Mouse (Mus musculus): ENCODE results near the gene 4931406P16Rik.
A peak's percentile ranks its signal among the peaks of the same experiment; 100 is the strongest.

Gene 4931406P16Rik

GRCm38 (mm10) chr7:34309186-34309764 lies 4.1 kb downstream of the 4931406P16Rik start:
- no peak for DNase-seq (ENCODE audit: low spot score)

- DNase-seq (ENCODE audit: low spot score) = no peak
These were observed 4.8 kb downstream of the 4931406P16Rik start for GRCm38 (mm10) chr7:34308586-34308985.

- DNase-seq (ENCODE audit: low spot score) = peak; percentile 30
These were observed 7.9 kb downstream of the 4931406P16Rik start for GRCm38 (mm10) chr7:34305454-34305853.

GRCm38 (mm10) chr7:34302651-34303050 lies 10.7 kb downstream of the 4931406P16Rik start:
- no peak for DNase-seq (ENCODE audit: low spot score)

DNA sequence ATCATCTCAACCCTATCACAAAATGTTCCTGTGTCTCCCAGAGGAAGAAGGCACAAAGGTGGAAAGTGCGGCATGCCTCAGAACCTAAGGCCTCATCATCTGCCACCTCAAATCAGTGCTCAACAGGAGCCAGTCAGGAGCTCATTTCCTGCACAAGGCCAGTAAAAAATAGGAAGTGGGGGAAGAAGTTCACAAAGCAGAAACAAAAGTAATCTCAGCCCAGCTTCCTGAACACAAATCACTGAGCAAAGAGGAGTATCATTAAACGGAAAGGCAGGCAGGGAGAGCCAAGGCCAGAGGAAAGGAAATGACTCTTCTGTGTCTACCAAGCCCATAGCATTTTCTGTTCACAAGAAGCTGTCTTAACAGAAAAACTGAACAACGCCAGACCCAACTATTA lies 11.4 kb downstream of the 4931406P16Rik start:
- no peak for DNase-seq (ENCODE audit: low spot score)

DNA sequence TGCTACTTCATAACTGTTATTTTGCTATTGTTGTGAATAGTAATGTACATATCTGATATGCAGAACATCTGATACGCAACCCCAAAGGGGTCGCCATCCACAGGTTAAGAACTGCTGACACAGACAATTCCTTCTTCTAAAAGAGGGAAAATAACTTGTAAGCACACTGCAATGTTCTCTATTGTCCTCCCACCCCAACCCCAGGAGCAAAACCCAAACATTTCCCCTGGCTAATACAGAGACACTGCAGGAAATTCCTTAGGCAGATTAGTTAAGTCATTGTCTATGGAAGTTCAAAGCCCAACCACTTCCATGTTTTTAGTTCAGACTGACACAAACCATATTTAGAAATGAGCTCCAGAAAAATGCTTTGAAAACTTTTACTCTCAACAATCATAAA lies 14.5 kb downstream of the 4931406P16Rik start:
- DNase-seq (ENCODE audit: low spot score) = no peak

- DNase-seq (ENCODE audit: low spot score) = no peak
These were observed 17.2 kb downstream of the 4931406P16Rik start for GRCm38 (mm10) chr7:34296124-34296523.

- no peak for DNase-seq (ENCODE audit: low spot score)
These were observed 20.7 kb downstream of the 4931406P16Rik start for GRCm38 (mm10) chr7:34292633-34293032.

DNA sequence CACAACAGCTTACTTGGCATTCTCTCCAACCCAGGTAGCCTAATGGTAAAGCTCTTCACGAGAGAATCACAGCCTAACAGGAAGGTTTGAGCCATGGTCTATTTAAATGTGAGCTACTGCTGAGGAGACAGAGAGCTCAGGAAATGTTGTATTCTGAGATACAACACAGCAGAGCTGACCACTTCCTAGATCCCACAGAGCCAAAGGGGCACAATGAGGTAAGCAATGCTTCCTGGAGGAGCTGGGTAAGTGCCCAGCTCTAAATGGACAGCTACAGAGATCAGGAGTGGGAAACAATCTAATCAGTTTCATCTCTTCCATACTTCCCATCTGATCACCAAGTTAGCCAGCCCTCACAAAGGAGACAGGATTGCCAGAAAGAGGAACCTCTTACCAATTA lies 22.1 kb downstream of the 4931406P16Rik start:
- DNase-seq (ENCODE audit: low spot score) = no peak

DNA sequence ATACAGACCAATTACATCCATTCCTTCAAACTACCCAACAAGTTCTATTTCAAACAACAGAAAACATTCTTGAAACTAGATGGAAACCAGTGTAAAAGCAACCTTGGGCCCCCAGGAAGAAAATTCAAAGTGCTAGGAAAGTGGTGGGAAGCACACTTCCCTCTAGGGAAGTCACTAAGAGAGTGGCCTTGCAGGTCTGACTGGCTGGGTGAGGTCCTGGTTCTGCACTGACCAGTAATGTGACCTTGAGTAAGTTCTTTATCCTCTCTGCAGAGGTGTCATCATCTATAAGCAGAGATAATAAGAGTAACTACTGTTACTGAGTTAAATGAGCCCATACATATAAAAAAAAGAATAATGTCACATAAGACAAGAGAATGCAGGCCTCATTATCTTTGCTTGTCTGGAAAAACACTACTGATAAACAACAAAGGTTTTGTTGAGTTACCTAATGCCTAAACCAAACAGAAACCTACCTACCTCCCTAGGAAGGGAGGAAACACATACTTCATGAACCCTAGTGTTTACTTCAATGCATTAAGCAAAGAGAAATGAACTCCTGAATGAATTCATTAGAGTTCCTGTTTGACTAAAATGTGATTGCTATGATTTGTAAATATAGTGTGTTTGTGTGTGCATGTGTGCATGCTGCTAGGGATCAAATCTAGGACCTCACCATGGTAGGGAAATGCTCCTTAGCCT lies 22.8 kb downstream of the 4931406P16Rik start:
- no peak for DNase-seq (ENCODE audit: low spot score)

DNA sequence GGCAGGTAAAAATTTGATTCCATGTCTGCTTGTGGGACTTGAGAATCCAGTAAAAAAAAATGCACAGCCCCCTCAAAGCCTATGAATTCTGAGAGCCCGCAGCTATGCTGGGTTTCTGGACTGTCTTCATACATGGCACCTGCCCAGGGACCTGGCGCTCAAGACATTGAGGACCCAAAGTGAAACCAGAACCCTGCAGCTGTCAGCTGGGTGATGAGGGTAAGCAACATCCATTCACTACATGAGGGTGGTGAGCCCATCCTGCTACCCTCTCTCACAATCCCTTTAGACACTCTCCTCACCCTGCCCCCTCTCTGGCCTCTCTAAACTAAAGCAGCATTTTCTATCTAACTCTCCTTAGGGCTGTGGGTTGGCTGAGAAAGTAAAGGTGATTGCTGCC lies 35.7 kb downstream of the 4931406P16Rik start:
- DNase-seq (ENCODE audit: low spot score) = no peak

DNA sequence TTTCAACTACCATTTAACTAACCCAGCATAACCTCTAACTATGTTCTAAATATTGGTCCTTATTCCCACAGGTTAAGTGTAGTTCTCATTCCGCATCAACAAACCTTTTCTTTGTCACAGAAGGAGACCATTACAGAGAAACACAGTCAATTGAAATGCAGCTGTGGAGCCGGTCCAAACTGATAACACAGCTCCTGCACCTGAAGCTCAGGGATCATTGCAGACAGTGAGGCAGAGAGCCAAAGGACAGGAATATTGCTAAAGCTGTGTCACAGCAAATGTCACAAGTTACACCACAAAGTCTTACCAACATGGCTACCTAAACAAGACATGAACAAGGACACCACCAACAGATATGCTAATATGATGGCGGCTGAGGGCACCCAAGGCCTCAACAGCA lies 37.3 kb downstream of the 4931406P16Rik start:
- DNase-seq (ENCODE audit: low spot score) = no peak

GRCm38 (mm10) chr7:34272465-34272864 lies 40.9 kb downstream of the 4931406P16Rik start:
- DNase-seq (ENCODE audit: low spot score) = no peak

DNA sequence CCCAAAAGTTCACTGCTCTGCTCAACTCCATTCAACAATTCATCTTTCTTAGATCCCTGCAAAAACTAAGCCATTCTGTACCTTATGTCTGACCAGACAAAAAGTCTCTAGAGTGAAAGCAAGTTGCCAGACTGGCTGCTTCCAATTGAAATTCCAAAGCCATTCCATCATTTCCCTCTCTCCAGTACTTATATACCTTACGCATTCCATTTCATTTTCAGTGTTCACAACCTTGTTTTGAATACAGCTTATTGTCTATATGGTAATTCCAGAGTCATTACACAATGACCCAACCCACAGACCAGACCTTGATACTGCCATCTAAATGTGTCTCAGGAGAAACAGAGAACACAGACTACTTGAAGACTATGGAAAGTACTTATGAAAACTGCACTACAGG lies 44.9 kb downstream of the 4931406P16Rik start:
- DNase-seq (ENCODE audit: low spot score) = no peak

DNA sequence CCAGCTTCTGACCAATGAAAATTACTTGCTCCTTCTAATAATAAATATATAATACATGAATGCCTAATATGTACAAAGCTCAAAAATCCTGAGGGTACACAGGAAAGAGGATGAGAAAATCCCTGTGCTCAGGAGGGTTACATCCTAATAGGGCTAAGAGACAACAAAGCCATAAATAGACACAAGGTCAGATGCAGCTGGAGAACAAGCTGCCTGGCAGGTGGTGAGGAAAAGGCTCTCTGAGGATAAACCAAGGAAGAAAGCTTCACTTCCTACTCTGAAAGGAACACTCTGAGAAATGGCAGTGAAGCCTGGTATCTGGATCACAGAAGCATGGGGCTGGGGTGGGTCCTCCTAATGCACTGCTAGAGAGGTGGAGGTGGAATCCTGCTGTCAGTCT lies 46.9 kb downstream of the 4931406P16Rik start:
- DNase-seq (ENCODE audit: low spot score) = no peak

- peak; percentile 87 for DNase-seq (ENCODE audit: low spot score)
These were observed 47.4 kb downstream of the 4931406P16Rik start for GRCm38 (mm10) chr7:34265876-34266346.

DNA sequence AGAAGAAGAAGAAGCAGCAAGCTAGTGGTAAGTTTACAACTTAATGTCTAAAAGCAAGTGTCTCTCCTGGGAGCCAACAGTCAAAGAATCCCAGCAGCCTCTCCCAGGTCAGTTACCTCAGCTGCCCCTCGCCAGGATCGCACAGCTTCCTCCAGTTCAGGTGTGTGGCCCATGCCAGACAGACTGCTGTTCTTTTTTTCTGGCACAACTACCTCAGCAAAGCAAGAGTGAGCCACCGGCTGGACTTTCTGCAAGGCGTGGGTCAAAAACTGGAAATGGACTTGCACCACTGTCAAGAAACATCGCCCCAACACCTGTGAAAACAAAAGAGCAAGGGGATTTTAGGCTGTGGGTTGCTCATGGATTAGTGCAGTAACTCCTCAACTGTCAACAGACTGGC lies 49.9 kb downstream of the 4931406P16Rik start:
- DNase-seq (ENCODE audit: low spot score) = no peak

GRCm38 (mm10) chr7:34258407-34258806 lies 54.9 kb downstream of the 4931406P16Rik start:
- no peak for DNase-seq (ENCODE audit: low spot score)

GRCm38 (mm10) chr7:34257279-34257678 lies 56.1 kb downstream of the 4931406P16Rik start:
- DNase-seq (ENCODE audit: low spot score) = no peak

- DNase-seq (ENCODE audit: low spot score) = no peak
These were observed 57.4 kb downstream of the 4931406P16Rik start for GRCm38 (mm10) chr7:34255916-34256315.

- DNase-seq (ENCODE audit: low spot score) = no peak
These were observed 58.2 kb downstream of the 4931406P16Rik start for GRCm38 (mm10) chr7:34255137-34255536.

DNA sequence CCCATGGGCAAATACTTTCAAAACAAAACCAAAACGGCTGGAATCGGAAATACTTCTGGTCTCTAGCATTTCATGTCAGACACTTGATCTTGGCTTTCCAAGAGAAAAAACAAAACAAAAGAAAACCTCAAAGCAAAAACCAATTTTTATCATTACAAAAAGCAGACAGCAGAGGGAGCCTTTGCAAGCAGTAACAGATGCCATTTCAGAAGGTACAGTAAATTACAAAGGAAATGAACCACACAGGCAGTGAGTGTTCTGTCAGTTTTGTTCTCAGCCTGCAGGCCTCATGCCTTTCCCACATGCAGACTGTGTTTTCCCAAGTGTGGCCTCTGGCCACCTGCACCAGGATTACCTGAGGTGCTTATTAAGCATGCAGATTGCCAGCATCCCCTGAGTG lies 61.3 kb downstream of the 4931406P16Rik start:
- peak; percentile 31 for DNase-seq (ENCODE audit: low spot score)

DNA sequence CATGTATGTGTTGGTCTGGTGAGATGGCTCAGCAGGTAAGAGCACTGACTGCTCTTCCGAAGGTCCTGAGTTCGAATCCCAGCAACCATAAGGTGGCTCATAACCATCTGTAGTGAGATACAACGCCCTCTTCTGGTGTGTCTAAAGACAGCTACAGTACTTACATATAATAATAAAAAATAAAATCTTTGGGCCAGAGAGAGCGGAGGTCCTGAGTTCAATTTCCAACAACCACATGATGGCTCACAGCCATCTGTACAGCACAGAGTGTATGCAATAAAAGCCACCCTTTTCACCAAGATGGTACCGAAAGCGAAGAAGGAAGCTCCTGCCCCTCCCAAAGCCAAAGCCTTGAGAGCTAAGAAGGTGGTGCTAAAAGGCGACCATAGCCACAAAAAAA lies 62.6 kb downstream of the 4931406P16Rik start, which contains the start of gene Gm6096:
Gene Gm6096, plus strand, starts transcription at position 301 of the 400 bp plus-strand sequence.
- no peak for DNase-seq (ENCODE audit: low spot score)
